Mouse (Mus musculus): ENCODE measurements around the gene Rbm44.

Rbm44 gene

GRCm38 (mm10) chr1:91179086-91179485 lies 34.2 kb downstream of the Rbm44 start:
- no peak for DNase-seq (ENCODE audit: low read depth, low spot score)

- DNase-seq (ENCODE audit: low read depth, low spot score) = no peak
These were observed 34.8 kb downstream of the Rbm44 start, which contains the start of gene Ramp1 for GRCm38 (mm10) chr1:91179533-91180173. Ramp1 (plus strand) TSS chr1:91179822.

GRCm38 (mm10) chr1:91180174-91180565 lies 35.3 kb downstream of the Rbm44 start:
- no peak for DNase-seq (ENCODE audit: low read depth, low spot score)

- DNase-seq (ENCODE audit: low read depth, low spot score) = no peak
These were observed 35.8 kb downstream of the Rbm44 start for GRCm38 (mm10) chr1:91180723-91181122.

GRCm38 (mm10) chr1:91181261-91181660 lies 36.4 kb downstream of the Rbm44 start:
- peak; percentile 67 for DNase-seq (ENCODE audit: low read depth, low spot score)

GRCm38 (mm10) chr1:91181784-91182450 lies 37.0 kb downstream of the Rbm44 start:
- DNase-seq (ENCODE audit: low read depth, low spot score) = no peak

GRCm38 (mm10) chr1:91183305-91183704 lies 38.4 kb downstream of the Rbm44 start:
- no peak for DNase-seq (ENCODE audit: low read depth, low spot score)

GRCm38 (mm10) chr1:91186677-91187076 lies 41.8 kb downstream of the Rbm44 start:
- DNase-seq (ENCODE audit: low read depth, low spot score) = no peak

GRCm38 (mm10) chr1:91187315-91187714 lies 42.4 kb downstream of the Rbm44 start:
- no peak for DNase-seq (ENCODE audit: low read depth, low spot score)

GRCm38 (mm10) chr1:91187786-91188640 lies 43.1 kb downstream of the Rbm44 start:
- DNase-seq (ENCODE audit: low read depth, low spot score) = no peak

GRCm38 (mm10) chr1:91188851-91189460 lies 44.1 kb downstream of the Rbm44 start:
- DNase-seq (ENCODE audit: low read depth, low spot score) = no peak

- no peak for DNase-seq (ENCODE audit: low read depth, low spot score)
These were observed 47.3 kb downstream of the Rbm44 start for GRCm38 (mm10) chr1:91192184-91192583.

- no peak for DNase-seq (ENCODE audit: low read depth, low spot score)
These were observed 48.4 kb downstream of the Rbm44 start for GRCm38 (mm10) chr1:91193242-91193641.

- no peak for DNase-seq (ENCODE audit: low read depth, low spot score)
These were observed 48.8 kb downstream of the Rbm44 start for GRCm38 (mm10) chr1:91193680-91194079.

- peak; percentile 57 for DNase-seq (ENCODE audit: low read depth, low spot score)
These were observed 54.9 kb downstream of the Rbm44 start for GRCm38 (mm10) chr1:91199793-91200192.

- DNase-seq (ENCODE audit: low read depth, low spot score) = no peak
These were observed 56.2 kb downstream of the Rbm44 start for GRCm38 (mm10) chr1:91201122-91201521.

GRCm38 (mm10) chr1:91204221-91204765 lies 59.4 kb downstream of the Rbm44 start:
- no peak for DNase-seq (ENCODE audit: low read depth, low spot score)

GRCm38 (mm10) chr1:91205651-91206050 lies 60.8 kb downstream of the Rbm44 start:
- DNase-seq (ENCODE audit: low read depth, low spot score) = no peak

- no peak for DNase-seq (ENCODE audit: low read depth, low spot score)
These were observed 61.4 kb downstream of the Rbm44 start for GRCm38 (mm10) chr1:91206336-91206735.

- DNase-seq (ENCODE audit: low read depth, low spot score) = no peak
These were observed 62.0 kb downstream of the Rbm44 start for GRCm38 (mm10) chr1:91206873-91207272.

GRCm38 (mm10) chr1:91207334-91208074 lies 62.6 kb downstream of the Rbm44 start:
- no peak for DNase-seq (ENCODE audit: low read depth, low spot score)

Data from skeletal muscle tissue, adult 2 months (tissue).